Comparison of ENCODE assay signal across 9 mouse cellular contexts in the genomic region with DNA sequence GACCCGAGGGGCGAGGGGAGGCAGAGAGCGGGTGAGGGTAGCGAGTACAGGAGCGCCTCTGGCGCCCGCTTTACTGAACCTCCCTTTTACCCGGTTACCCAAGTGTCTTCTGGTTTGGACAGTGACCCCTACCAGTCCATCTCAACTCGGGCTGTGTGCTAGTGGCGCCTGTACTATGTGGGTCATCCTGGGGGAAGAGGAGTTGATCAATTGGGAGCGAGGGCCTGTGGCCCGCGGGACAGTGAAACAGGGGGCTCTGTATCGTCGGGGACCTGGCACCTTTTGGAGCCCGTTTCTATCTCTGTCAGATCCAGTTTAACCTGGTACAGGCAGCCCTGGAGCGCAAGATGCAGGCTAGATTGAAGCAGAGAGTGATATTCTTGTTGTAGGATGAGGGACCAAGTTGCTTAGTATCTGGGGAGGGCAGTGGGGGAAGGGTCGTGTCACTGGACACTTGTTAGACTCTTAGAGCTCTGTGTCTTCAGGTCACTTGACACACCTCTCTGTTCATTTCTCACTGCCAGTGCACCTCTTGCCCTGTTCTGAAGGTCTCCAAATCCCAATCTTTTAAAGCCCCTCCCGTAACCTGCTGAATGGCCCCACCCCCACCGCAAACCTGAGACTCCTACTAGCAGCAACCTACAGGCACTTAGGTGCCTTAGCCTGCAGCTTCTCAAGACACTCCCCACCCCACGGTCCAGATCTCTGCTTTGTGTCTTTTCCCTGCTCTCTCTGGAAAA. TPM values are rescaled to one million over a fixed set of nuclear protein-coding genes. Genes with fewer than 3 reads are reported as not detected.
DNase-seq lines count a peak whose midpoint lies in the region; ATAC-seq and TF ChIP-seq lines count a peak whose summit lies in the region.
"Had no signal": no experiment of that assay in that cellular context is flagged by ENCODE, and none has a peak within 500 bp of the region (broad histone marks: within the 10 kb centered on the region; RNA-seq: fewer than 3 reads in every experiment).

No protein-coding gene starts in this region.

- no peak for TF ChIP-seq CTCF in stomach, postnatal 0 days (IDR thresholded peaks at IDR 0.05; ENCODE audit: low read depth)

- no peak for TF ChIP-seq EP300 in stomach, postnatal 0 days (optimal IDR thresholded peaks at IDR 0.05)

- no peak for DNase-seq in cerebellum, adult 8-10 months
- DNase-seq in left cerebral cortex, adult 18-20 months (ENCODE audit: low spot score in 2 of 2): peak; percentile 2 to 4
- no peak for DNase-seq in left cerebral cortex, adult 11 months (ENCODE audit: low spot score)
- peak; percentile 12 for DNase-seq in stomach, postnatal 0 days (ENCODE audit: low spot score)
- DNase-seq in spleen, postnatal 10 days (ENCODE audit: low spot score in 2 of 2): no peak

- peak overlapping the region; percentile 47 for H3K4me3 ChIP-seq in forebrain, embryonic 15.5 days
- H3K4me3 ChIP-seq in liver, embryonic 12.5 days: peak overlapping the region; percentile 37
- H3K4me3 ChIP-seq in stomach, postnatal 0 days (ENCODE audit: low read depth, low read length): peak overlapping the region; percentile 37
- H3K4me3 ChIP-seq: myocyte had no signal

- no peaks in the 10 kb centered on the region for H3K4me1 ChIP-seq in forebrain, embryonic 15.5 days
- no peaks in the 10 kb centered on the region for H3K4me1 ChIP-seq in liver, embryonic 12.5 days
- no peaks in the 10 kb centered on the region for H3K4me1 ChIP-seq in stomach, postnatal 0 days (replicated peaks; ENCODE audit: control insufficient read depth, insufficient read depth)

- peak overlapping the region; percentile 74 for H3K4me2 ChIP-seq in forebrain, embryonic 15.5 days (replicated peaks)
- H3K4me2 ChIP-seq in liver, embryonic 12.5 days: peak overlapping the region; percentile 50
- H3K4me2 ChIP-seq in stomach, postnatal 0 days (replicated peaks; ENCODE audit: low read depth): peak overlapping the region; percentile 63

- no peaks in the 10 kb centered on the region for H3K9me3 ChIP-seq in forebrain, embryonic 15.5 days
- H3K9me3 ChIP-seq in liver, embryonic 12.5 days (replicated peaks): no peaks in the 10 kb centered on the region
- H3K9me3 ChIP-seq in stomach, postnatal 0 days (ENCODE audit: control insufficient read depth, low read length): no peaks in the 10 kb centered on the region

- WGBS in forebrain, embryonic 15.5 days: 29% methylated on average over 14 of the region's 21 CpGs
- 10% methylated on average over 21 of the region's 21 CpGs for WGBS in liver, embryonic 12.5 days (ENCODE audit: insufficient replicate concordance)
- 16% methylated on average over 21 of the region's 21 CpGs for WGBS in stomach, postnatal 0 days

- no peaks in the 10 kb centered on the region; the same call in 1 of the 2 replicates for H3K27me3 ChIP-seq in forebrain, embryonic 15.5 days
- H3K27me3 ChIP-seq in liver, embryonic 12.5 days (replicated peaks): peaks cover 39% of the 10 kb centered on the region
- H3K27me3 ChIP-seq in stomach, postnatal 0 days (ENCODE audit: control insufficient read depth, insufficient read depth, low read length): no peaks in the 10 kb centered on the region

- peak; percentile 58; the same call in 1 of the 2 replicates for ATAC-seq in cerebellum, adult (ENCODE audit: insufficient number of reproducible peaks, low FRiP score, low TSS enrichment)
- peak; percentile 89 for ATAC-seq in forebrain, embryonic 15.5 days (replicated peaks)
- ATAC-seq in liver, embryonic 12.5 days: peak; percentile 46; the same call in 1 of the 2 replicates
- ATAC-seq in stomach, postnatal 0 days (ENCODE audit: low FRiP score, low TSS enrichment): no peak

- no peak overlapping the region for H3K27ac ChIP-seq in forebrain, embryonic 15.5 days (replicated peaks)
- H3K27ac ChIP-seq in liver, embryonic 12.5 days: no peak overlapping the region
- no peak overlapping the region for H3K27ac ChIP-seq in stomach, postnatal 0 days (replicated peaks)

- H3K9ac ChIP-seq in forebrain, embryonic 15.5 days (replicated peaks): peak overlapping the region; percentile 47
- no peak overlapping the region for H3K9ac ChIP-seq in liver, embryonic 12.5 days
- peak overlapping the region; percentile 8; the same call in 1 of the 2 replicates for H3K9ac ChIP-seq in stomach, postnatal 0 days (ENCODE audit: low read length)

- H3K36me3 ChIP-seq in forebrain, embryonic 15.5 days: no peaks in the 10 kb centered on the region
- no peaks in the 10 kb centered on the region for H3K36me3 ChIP-seq in liver, embryonic 12.5 days
- H3K36me3 ChIP-seq in stomach, postnatal 0 days (ENCODE audit: control insufficient read depth, insufficient read depth, low read length): no peaks in the 10 kb centered on the region

RNA-seq across cellular contexts. Expression of a gene that starts 0.6 kb away (rescaled TPM):
- 1 to 10 TPM; 2.0 to 2.6 TPM for total RNA-seq in left cerebral cortex, adult 18-20 months (2021)
- polyA plus RNA-seq in forebrain, embryonic 15.5 days (2015; fragmentation: Nextera tagmentation; extraction: Ambion mirVana): 0.32 and 0.67 TPM in 2 replicates
- 0.50 and 0.54 TPM in 2 replicates for polyA plus RNA-seq in liver, embryonic 12.5 days (2016; fragmentation: Nextera tagmentation; extraction: Ambion mirVana)
- 0.18 and 0.23 TPM in 2 replicates for polyA plus RNA-seq in stomach, postnatal 0 days (2015; fragmentation: Nextera tagmentation; extraction: Ambion mirVana)
- polyA plus RNA-seq: myocyte had no signal

RNA-seq across cellular contexts. Expression of a gene that starts 1.3 kb away (rescaled TPM):
- 10 to 100 TPM; 14.5 to 15.6 TPM for total RNA-seq in left cerebral cortex, adult 18-20 months (2021)
- 0.91 and 1.0 TPM in 2 replicates for polyA plus RNA-seq in forebrain, embryonic 15.5 days (2015; fragmentation: Nextera tagmentation; extraction: Ambion mirVana)
- 0.04 and 0.06 TPM in 2 replicates for polyA plus RNA-seq in liver, embryonic 12.5 days (2016; fragmentation: Nextera tagmentation; extraction: Ambion mirVana)
- 0.05 TPM in 2 replicates for polyA plus RNA-seq in stomach, postnatal 0 days (2015; fragmentation: Nextera tagmentation; extraction: Ambion mirVana)
- polyA plus RNA-seq: myocyte had no signal

Comparison
In these comparisons a context has a peak if more than half of its experiments do, and no peak if none do; other contexts are left out.
1. DNase-seq: peak in left cerebral cortex, adult 18-20 months (2 of 2) and stomach, postnatal 0 days (single experiment); none in cerebellum, adult 8-10 months (single experiment), left cerebral cortex, adult 11 months (single experiment) and spleen, postnatal 10 days (0 of 2).
2. Peak in every context shown above with its lines, with median percentiles within 50 percentile points of each other: H3K4me2 ChIP-seq and H3K4me3 ChIP-seq.